Mouse (Mus musculus) liver, embryonic 14.5 days (tissue): ENCODE measurements around the gene Frmd4a.

Experiments
- CTCF ChIP-seq: IDR thresholded peaks from 2 replicates; pipeline ENCODE4 v1.5.1; 2016; ENCODE audit warnings: antibody characterized with exemption, low read depth, control low read depth
- EP300 ChIP-seq: IDR thresholded peaks from 2 replicates; pipeline ENCODE4 v1.6.1; 2016; ENCODE audit warnings: antibody characterized with exemption, low read depth

DNA sequence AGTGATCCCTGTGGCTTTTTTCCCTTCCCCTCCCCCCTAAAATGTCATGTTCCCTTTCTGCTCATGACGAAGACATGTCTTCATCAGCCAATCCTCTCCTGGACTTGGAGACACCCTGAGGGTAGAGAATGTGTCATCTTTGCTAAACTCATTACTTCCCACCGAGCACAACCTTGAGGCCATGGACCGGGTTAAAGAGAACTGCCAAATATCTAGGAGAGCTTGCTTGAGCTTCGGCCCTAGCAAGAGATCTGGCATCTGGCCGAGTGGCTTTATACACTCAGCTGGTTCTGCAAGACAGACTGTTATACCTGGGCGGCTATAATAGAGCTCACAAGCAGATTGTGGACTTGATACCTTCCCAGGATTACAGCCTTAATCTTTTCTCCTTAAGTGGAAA, 66.4 kb downstream of the Frmd4a start:
- TF ChIP-seq CTCF (no peak), EP300 (no peak)
